Comparison of ENCODE assay signal across 18 mouse cellular contexts in genomic region chr9:76733812-76734211, GRCm38 (mm10).
"Had no signal": no experiment of that assay in that cellular context is flagged by ENCODE, and none has a peak within 500 bp of the region (broad histone marks: within the 10 kb centered on the region; RNA-seq: fewer than 3 reads in every experiment).

No protein-coding gene starts in this region.

- H3K9me3 ChIP-seq: liver, embryonic 12.5 days; midbrain, embryonic 10.5 days; midbrain, embryonic 12.5 days; neural tube, embryonic 13.5 days; neural tube, embryonic 15.5 days had no signal

- H3K27me3 ChIP-seq: liver, embryonic 12.5 days; midbrain, embryonic 12.5 days; neural tube, embryonic 13.5 days; neural tube, embryonic 15.5 days had no signal

- H3K36me3 ChIP-seq: liver, embryonic 12.5 days; midbrain, embryonic 10.5 days; midbrain, embryonic 12.5 days; neural tube, embryonic 13.5 days; neural tube, embryonic 15.5 days had no signal

- DNase-seq: lung, adult 18-20 months; midbrain, embryonic 14.5 days; retina, postnatal 1 day; right cerebral cortex, adult 18-20 months; right cerebral cortex, postnatal 25 days; right cerebral cortex, postnatal 4 days; spleen, adult 18-20 months; thymus, adult 18-20 months; thymus, postnatal 14 days; thymus, postnatal 36 days had no signal

- H3K4me1 ChIP-seq: liver, embryonic 12.5 days; midbrain, embryonic 10.5 days; midbrain, embryonic 12.5 days; neural tube, embryonic 13.5 days; neural tube, embryonic 15.5 days had no signal

- H3K4me3 ChIP-seq: liver, embryonic 12.5 days; midbrain, embryonic 10.5 days; midbrain, embryonic 12.5 days; myocyte; neural tube, embryonic 13.5 days; neural tube, embryonic 15.5 days had no signal

- H3K4me2 ChIP-seq: liver, embryonic 12.5 days; midbrain, embryonic 12.5 days; neural tube, embryonic 13.5 days; neural tube, embryonic 15.5 days had no signal

- H3K27ac ChIP-seq: liver, embryonic 12.5 days; liver, embryonic 14.5 days; midbrain, embryonic 10.5 days; midbrain, embryonic 12.5 days; neural tube, embryonic 13.5 days; neural tube, embryonic 15.5 days had no signal

- ATAC-seq: liver, embryonic 12.5 days; midbrain, embryonic 16.5 days had no signal

- H3K9ac ChIP-seq: liver, embryonic 12.5 days; liver, embryonic 14.5 days; midbrain, embryonic 12.5 days; neural tube, embryonic 13.5 days; neural tube, embryonic 15.5 days had no signal
